Mouse (Mus musculus) intestine, postnatal 0 days (tissue): ENCODE measurements around the gene Olfr47. TPM values are rescaled to one million over a fixed set of nuclear protein-coding genes. Genes with fewer than 3 reads are reported as not detected.

Experiments used
- ATAC-seq: fragments of 200-750 bp; cut with Nextera tagmentation; 2 replicates; pipeline ENCODE4 v1.8.0; 2017; ENCODE audit warnings: mild to moderate bottlenecking, moderate TSS enrichment, moderate library complexity
- H3K27ac ChIP-seq: fragments of 300-500 bp; sonication (generic); 2 replicates; pipeline ENCODE4 v1.5.1; 2014; ENCODE audit warnings: mild to moderate bottlenecking, low read depth, low read length, moderate library complexity
- H3K27me3 ChIP-seq: fragments of 300-500 bp; sonication (generic); replicated peaks from 2 replicates; pipeline ENCODE4 v1.6.1; 2014; ENCODE audit warnings: low read length, mixed read lengths; ENCODE audit not compliant: control insufficient read depth, insufficient read depth
- H3K36me3 ChIP-seq: fragments of 300-500 bp; sonication (generic); 2 replicates; pipeline ENCODE4 v1.6.1; 2014; ENCODE audit warnings: mild to moderate bottlenecking, moderate library complexity; ENCODE audit not compliant: control insufficient read depth, insufficient read depth
- H3K4me1 ChIP-seq: fragments of 300-500 bp; sonication (generic); replicated peaks from 2 replicates; pipeline ENCODE4 v1.6.1; 2014; ENCODE audit warnings: antibody characterized with exemption, low read length, mixed read lengths; ENCODE audit not compliant: control insufficient read depth, insufficient read depth
- H3K4me2 ChIP-seq: fragments of 300-500 bp; sonication (generic); replicated peaks from 2 replicates; pipeline ENCODE4 v1.6.1; 2014; ENCODE audit warnings: low read depth, mild to moderate bottlenecking, moderate library complexity
- H3K4me3 ChIP-seq: fragments of 300-500 bp; sonication (generic); 2 replicates; pipeline ENCODE4 v1.5.1; 2014; ENCODE audit warnings: low read depth, low read length
- H3K9ac ChIP-seq: fragments of 300-500 bp; sonication (generic); 2 replicates; pipeline ENCODE4 v1.6.1; 2014; ENCODE audit warnings: mild to moderate bottlenecking, low read depth, low read length
- H3K9me3 ChIP-seq: fragments of 300-500 bp; sonication (generic); 2 replicates; pipeline ENCODE4 v1.6.1; 2016; ENCODE audit warnings: mixed run types; ENCODE audit not compliant: control insufficient read depth
- CTCF ChIP-seq: sonication (generic); IDR thresholded peaks from 2 replicates; pipeline ENCODE4 v1.5.1; 2016; ENCODE audit warnings: low read depth, mild to moderate bottlenecking, control low read depth, antibody characterized with exemption, moderate library complexity
- WGBS: fragments of 180-500 bp; shearing (Covaris S2); extraction: QIAGEN DNeasy Blood & Tissue Kit; methylation state at CpG from one replicate; pipeline ENCODE4 v1.1.7; 2014; 5-methylcytosine and 5-hydroxymethylcytosine counted together
- polyA plus RNA-seq: library from polyadenylated mRNA; unstranded; fragments of >200 nt; fragmentation: Nextera tagmentation; extraction: Ambion mirVana; gene quantifications from 2 replicates; pipeline ENCODE4 v1.2.1, GENCODE M21; 2015

Olfr47 gene
- polyA plus RNA-seq, 1 experiment from 2014 or later, result not detected

DNA sequence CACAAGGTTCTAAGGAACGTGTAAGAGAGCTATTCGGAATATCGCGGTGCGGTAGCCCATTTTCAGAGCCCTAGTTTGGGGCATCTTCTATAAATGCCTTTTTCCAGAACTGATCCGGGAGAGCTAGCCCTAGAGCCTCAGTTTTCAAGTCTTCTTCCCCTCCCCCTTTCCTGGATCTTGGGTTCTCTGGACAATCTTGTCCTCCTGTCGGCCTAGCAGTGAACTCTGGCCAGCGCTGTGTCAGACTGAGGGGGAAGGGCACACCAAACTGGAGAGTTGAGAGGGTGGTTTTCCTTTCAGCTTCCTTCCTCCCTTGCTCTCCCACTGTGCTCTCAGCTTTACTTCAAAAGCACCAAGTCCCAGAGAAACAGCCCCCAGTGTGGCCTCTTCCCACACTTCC, 35.0 kb downstream of the Olfr47 start:
- peak; percentile 67 for ATAC-seq
- no peaks in the 10 kb centered on the region for H3K36me3 ChIP-seq
- 2% methylated on average over 8 of the region's 8 CpGs for WGBS
- peak overlapping the region; percentile 87 for H3K27ac ChIP-seq
- peak overlapping the region; percentile 82 for H3K4me2 ChIP-seq
- no peaks in the 10 kb centered on the region for H3K27me3 ChIP-seq
- peaks cover 16% of the 10 kb centered on the region for H3K4me1 ChIP-seq
- no peaks in the 10 kb centered on the region for H3K9me3 ChIP-seq
- H3K4me3 ChIP-seq, result peak overlapping the region; percentile 87
- peak overlapping the region; percentile 96 for H3K9ac ChIP-seq
- TF ChIP-seq CTCF, result peak; percentile 49

DNA sequence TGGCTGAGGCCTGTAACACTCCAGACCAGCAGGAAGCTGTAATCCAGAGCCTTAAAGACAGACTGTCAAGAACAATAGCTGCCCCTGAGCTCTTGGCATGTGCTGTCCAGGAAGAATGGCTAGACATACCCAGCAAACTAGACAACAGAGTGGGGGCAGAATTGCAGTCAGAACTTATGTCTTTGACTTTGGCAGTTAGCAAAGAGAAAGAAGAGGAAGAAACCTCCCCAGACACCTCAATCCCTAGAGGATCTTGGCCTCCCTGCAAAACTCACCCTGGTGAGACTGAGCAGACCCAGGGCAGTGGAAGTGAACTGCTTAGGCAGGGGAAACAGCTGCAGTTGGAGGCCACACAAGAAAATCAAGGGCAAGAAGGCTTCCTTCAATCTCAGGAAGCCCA, 41.3 kb downstream of the Olfr47 start:
- Histone ChIP-seq H3K9me3 (no peaks in the 10 kb centered on the region), H3K27ac (no peak overlapping the region)
- ATAC-seq, result no peak

DNA sequence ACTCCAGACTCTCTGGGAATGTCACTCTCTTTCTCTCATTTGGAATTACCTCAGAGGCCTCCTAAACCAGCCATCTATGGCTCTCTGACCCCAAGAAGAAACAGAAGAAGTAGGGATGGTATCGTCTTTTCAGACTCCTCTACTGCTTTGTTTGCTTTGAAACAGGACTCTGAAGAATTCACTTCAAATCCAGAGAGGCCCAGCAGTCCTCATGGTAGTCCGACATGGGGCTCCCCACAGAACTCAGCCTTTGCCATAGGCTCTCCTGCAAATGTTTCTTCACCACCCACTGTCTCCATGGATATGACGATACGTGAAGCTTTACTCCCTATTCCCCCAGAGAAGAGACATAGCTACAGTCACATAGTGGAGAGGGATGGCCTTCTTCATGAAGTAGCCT, 42.8 kb downstream of the Olfr47 start:
- TF ChIP-seq CTCF, result no peak
- Histone ChIP-seq H3K27me3 (no peaks in the 10 kb centered on the region), H3K4me3 (no peak overlapping the region), H3K9me3 (no peaks in the 10 kb centered on the region), H3K27ac (no peak overlapping the region), H3K9ac (no peak overlapping the region), H3K4me1 (0 out of 2 replicates have a peak, but pooled peaks cover 7% of the 10 kb centered on the region), H3K36me3 (peaks cover 53% of the 10 kb centered on the region), H3K4me2 (no peak overlapping the region)
- no peak for ATAC-seq
- WGBS, result 79% methylated on average over 4 of the region's 4 CpGs

More for the DNA sequence above, 41.3 kb downstream of the Olfr47 start:
- Histone ChIP-seq H3K36me3 (peaks cover 46% of the 10 kb centered on the region), H3K27me3 (no peaks in the 10 kb centered on the region), H3K4me3 (no peak overlapping the region), H3K4me1 (peaks cover 10% of the 10 kb centered on the region; the same call in 1 of the 2 replicates), H3K4me2 (no peak overlapping the region), H3K9ac (no peak overlapping the region)
- TF ChIP-seq CTCF, result no peak

DNA sequence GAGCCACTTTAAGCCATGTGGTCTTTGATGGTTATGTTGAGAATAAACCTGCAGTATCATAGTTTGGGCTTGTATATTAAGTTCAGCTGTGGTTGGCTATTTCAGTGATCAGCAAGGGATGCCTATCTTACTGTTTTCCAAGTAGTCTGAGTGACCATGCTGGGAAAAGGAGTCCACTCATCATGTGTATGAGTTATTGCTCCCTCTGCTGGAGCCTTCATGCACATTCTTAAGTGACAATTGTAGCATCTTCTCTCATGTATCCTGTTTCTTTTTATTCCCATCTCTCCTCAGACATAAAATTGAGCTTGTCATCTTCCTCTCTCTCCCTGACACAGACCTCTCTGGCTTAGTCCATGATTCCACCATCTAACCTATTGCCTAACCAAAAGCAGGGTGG, 46.9 kb downstream of the Olfr47 start:
- peak; percentile 77 for TF ChIP-seq CTCF
- Histone ChIP-seq H3K4me2 (no peak overlapping the region), H3K4me1 (no peaks in the 10 kb centered on the region), H3K9me3 (no peaks in the 10 kb centered on the region), H3K27me3 (no peaks in the 10 kb centered on the region), H3K4me3 (no peak overlapping the region), H3K27ac (no peak overlapping the region), H3K36me3 (peaks cover 88% of the 10 kb centered on the region), H3K9ac (no peak overlapping the region)
- 0 out of 2 replicates have a peak, but pooled peaks have one; percentile 13 for ATAC-seq

DNA sequence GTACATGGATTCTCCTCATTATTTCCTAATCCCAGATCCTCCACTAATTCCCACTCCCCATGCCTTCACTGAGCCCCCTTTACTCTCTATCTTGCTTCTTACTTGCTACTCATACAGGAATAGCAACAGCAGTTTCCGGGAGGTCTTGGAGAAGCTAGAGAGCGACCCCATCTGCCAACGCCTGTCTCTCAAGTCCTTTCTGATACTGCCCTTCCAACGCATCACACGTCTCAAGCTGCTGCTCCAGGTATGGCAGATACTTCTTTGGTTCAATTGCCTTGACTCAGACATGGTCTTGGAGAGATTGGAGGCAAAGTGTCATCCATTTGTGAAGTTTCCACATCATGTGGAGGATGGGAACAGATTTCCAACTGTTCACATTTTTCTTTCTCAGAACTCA, 49.2 kb downstream of the Olfr47 start:
- H3K27me3 ChIP-seq, result no peaks in the 10 kb centered on the region
- H3K4me2 ChIP-seq, result no peak overlapping the region
- H3K4me3 ChIP-seq, result no peak overlapping the region
- H3K4me1 ChIP-seq, result no peaks in the 10 kb centered on the region
- peaks cover 82% of the 10 kb centered on the region for H3K36me3 ChIP-seq
- no peak for ATAC-seq
- H3K27ac ChIP-seq, result no peak overlapping the region
- TF ChIP-seq CTCF, result no peak
- WGBS, result 92% methylated on average over 5 of the region's 5 CpGs
- H3K9ac ChIP-seq, result no peak overlapping the region
- H3K9me3 ChIP-seq, result no peaks in the 10 kb centered on the region

Other genes with a start within 250 kb of the Olfr47 start
- gene Olfr441, start 125.2 kb upstream of the Olfr47 start, polyA plus RNA-seq, result not detected in 2 replicates
- not detected in 2 replicates for gene Olfr237-ps1, start 85.0 kb upstream of the Olfr47 start, polyA plus RNA-seq
- not detected in 2 replicates for gene Olfr437, start 68.2 kb upstream of the Olfr47 start, polyA plus RNA-seq
- gene Olfr13, start 59.4 kb upstream of the Olfr47 start, polyA plus RNA-seq, result not detected in 2 replicates
- not detected in 2 replicates for gene Olfr435, start 34.4 kb upstream of the Olfr47 start, polyA plus RNA-seq
- gene Olfr434, start 18.5 kb upstream of the Olfr47 start, polyA plus RNA-seq, result not detected in 2 replicates
- 20.4 and 23.2 TPM in 2 replicates for gene Arhgef5, start 34.1 kb downstream of the Olfr47 start, polyA plus RNA-seq
- not detected in 2 replicates for gene Nobox, start 78.0 kb downstream of the Olfr47 start, polyA plus RNA-seq